Mouse (Mus musculus): ENCODE data around the gene Foxg1. TPM values are rescaled to one million over a fixed set of nuclear protein-coding genes. Genes with fewer than 3 reads are reported as not detected.

Gene Foxg1
- polyA plus RNA-seq, 1 experiment from 2014 or later: not detected

DNA sequence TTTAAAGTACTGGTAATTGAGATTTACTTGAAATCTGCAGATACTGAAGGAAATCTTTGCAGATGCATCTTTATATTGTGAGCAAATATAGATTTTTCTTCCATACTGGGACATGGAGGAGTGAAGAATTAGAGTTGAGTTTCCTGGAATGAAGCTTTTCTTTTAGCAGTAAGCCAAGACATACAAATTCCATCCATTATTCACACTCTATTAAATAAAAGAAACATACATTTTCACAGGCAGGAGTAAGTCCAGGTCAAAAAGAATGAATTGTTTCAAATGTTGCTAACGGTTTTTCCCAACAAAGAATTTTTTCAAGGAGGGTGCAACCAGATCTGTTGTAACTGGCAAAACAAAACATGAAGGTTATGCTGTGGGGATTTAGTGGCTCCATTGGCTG lies 17.2 kb downstream of the Foxg1 start:
- no peak overlapping the region for H3K9ac ChIP-seq (replicated peaks; ENCODE audit: low read depth)
- TF ChIP-seq CTCF (IDR thresholded peaks at IDR 0.05): no peak
- TF ChIP-seq EP300 (IDR thresholded peaks at IDR 0.05): no peak
- no peak for DNase-seq (ENCODE audit: low spot score)
- no peak for ATAC-seq
- H3K27me3 ChIP-seq (replicated peaks; ENCODE audit: insufficient read depth, low read length): peaks cover 58% of the 10 kb centered on the region
- H3K36me3 ChIP-seq (ENCODE audit: insufficient read depth, low read length): no peaks in the 10 kb centered on the region
- no peak overlapping the region for H3K4me2 ChIP-seq (replicated peaks; ENCODE audit: low read depth, low read length)
- H3K9me3 ChIP-seq (ENCODE audit: low read length): no peaks in the 10 kb centered on the region
- H3K4me3 ChIP-seq (ENCODE audit: low read depth, low read length): no peak overlapping the region
- peaks cover 6% of the 10 kb centered on the region; the same call in 1 of the 2 replicates for H3K4me1 ChIP-seq (ENCODE audit: insufficient read depth, low read depth, low read length)
- H3K27ac ChIP-seq (ENCODE audit: low read length): no peak overlapping the region
- 7% methylated on average over 1 of the region's 1 CpGs for WGBS

- no peak for DNase-seq (ENCODE audit: low spot score)
- no peak overlapping the region for H3K4me2 ChIP-seq (replicated peaks; ENCODE audit: low read depth, low read length)
- TF ChIP-seq EP300 (IDR thresholded peaks at IDR 0.05): no peak
- TF ChIP-seq CTCF (IDR thresholded peaks at IDR 0.05): no peak
These were observed 17.8 kb downstream of the Foxg1 start for GRCm38 (mm10) chr12:49400036-49400852.

DNA sequence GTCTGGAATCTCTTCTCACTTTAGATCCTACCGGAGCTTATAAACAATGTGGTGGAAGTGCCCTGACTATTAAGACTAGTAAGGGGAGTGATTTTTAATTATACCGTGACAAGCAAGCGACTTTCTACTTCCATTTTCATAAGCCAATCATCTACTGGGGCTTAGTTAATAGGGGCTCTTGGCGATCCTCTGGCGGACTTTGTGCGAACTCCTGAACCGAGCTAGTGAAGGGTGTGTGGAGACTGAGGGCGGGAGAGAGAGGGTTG lies 18.3 kb downstream of the Foxg1 start:
- 0% methylated on average over 8 of the region's 8 CpGs for WGBS
- ATAC-seq (no peak), DNase-seq (ENCODE audit: low spot score) (no peak)
- H3K9me3 ChIP-seq (ENCODE audit: low read length): no peaks in the 10 kb centered on the region
- TF ChIP-seq EP300 (IDR thresholded peaks at IDR 0.05) (no peak), CTCF (IDR thresholded peaks at IDR 0.05) (no peak)
- peaks cover 48% of the 10 kb centered on the region for H3K27me3 ChIP-seq (replicated peaks; ENCODE audit: insufficient read depth, low read length)
- H3K36me3 ChIP-seq (ENCODE audit: insufficient read depth, low read length): no peaks in the 10 kb centered on the region
- H3K4me3 ChIP-seq (ENCODE audit: low read depth, low read length): peak overlapping the region; percentile 31; the same call in 1 of the 2 replicates
- H3K4me1 ChIP-seq (ENCODE audit: insufficient read depth, low read depth, low read length): peaks cover 6% of the 10 kb centered on the region; the same call in 1 of the 2 replicates
- no peak overlapping the region for H3K9ac ChIP-seq (replicated peaks; ENCODE audit: low read depth)
- peak overlapping the region; percentile 60 for H3K4me2 ChIP-seq (replicated peaks; ENCODE audit: low read depth, low read length)
- H3K27ac ChIP-seq (ENCODE audit: low read length): no peak overlapping the region

More at GRCm38 (mm10) chr12:49400036-49400852, 17.8 kb downstream of the Foxg1 start:
- WGBS: 5% methylated on average over 9 of the region's 9 CpGs
- H3K27ac ChIP-seq (ENCODE audit: low read length): no peak overlapping the region
- H3K27me3 ChIP-seq (replicated peaks; ENCODE audit: insufficient read depth, low read length): peaks cover 52% of the 10 kb centered on the region
- no peak for ATAC-seq
- no peak overlapping the region for H3K4me3 ChIP-seq (ENCODE audit: low read depth, low read length)
- no peaks in the 10 kb centered on the region for H3K9me3 ChIP-seq (ENCODE audit: low read length)
- no peaks in the 10 kb centered on the region for H3K36me3 ChIP-seq (ENCODE audit: insufficient read depth, low read length)
- H3K9ac ChIP-seq (replicated peaks; ENCODE audit: low read depth): no peak overlapping the region
- H3K4me1 ChIP-seq (ENCODE audit: insufficient read depth, low read depth, low read length): peaks cover 6% of the 10 kb centered on the region; the same call in 1 of the 2 replicates

- Histone ChIP-seq H3K27ac (ENCODE audit: low read length) (no peak overlapping the region), H3K36me3 (ENCODE audit: insufficient read depth, low read length) (no peaks in the 10 kb centered on the region), H3K4me2 (replicated peaks; ENCODE audit: low read depth, low read length) (peak overlapping the region; percentile 60), H3K27me3 (replicated peaks; ENCODE audit: insufficient read depth, low read length) (peaks cover 45% of the 10 kb centered on the region), H3K9ac (replicated peaks; ENCODE audit: low read depth) (no peak overlapping the region), H3K9me3 (ENCODE audit: low read length) (no peaks in the 10 kb centered on the region), H3K4me3 (ENCODE audit: low read depth, low read length) (peak overlapping the region; percentile 31), H3K4me1 (ENCODE audit: insufficient read depth, low read depth, low read length) (peaks cover 6% of the 10 kb centered on the region; the same call in 1 of the 2 replicates)
- under 1% methylated on average over 63 of the region's 68 CpGs for WGBS
- ATAC-seq (peak; percentile 53), DNase-seq (ENCODE audit: low spot score) (no peak)
- TF ChIP-seq EP300 (IDR thresholded peaks at IDR 0.05) (no peak), CTCF (IDR thresholded peaks at IDR 0.05) (no peak)
These were observed 18.8 kb downstream of the Foxg1 start for GRCm38 (mm10) chr12:49401119-49401795.

DNA sequence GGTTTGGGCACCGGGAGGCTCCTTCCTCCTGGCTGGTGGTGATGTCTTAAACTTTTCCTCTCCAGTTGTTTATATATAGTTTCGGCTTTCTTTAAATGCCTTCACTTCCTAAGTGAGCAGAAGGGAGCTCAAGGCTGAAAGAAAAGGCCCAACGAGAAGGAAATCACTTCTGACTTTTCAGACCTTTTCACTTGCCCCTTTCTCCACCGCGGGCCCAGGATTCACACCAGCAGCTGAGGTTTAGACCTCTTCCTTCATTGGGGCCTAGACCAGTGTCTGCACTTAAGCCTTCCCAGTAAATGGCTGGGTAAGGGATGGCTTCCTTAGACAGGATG lies 19.3 kb downstream of the Foxg1 start:
- WGBS: 1% methylated on average over 5 of the region's 5 CpGs
- ATAC-seq (no peak), DNase-seq (ENCODE audit: low spot score) (no peak)
- Histone ChIP-seq H3K36me3 (ENCODE audit: insufficient read depth, low read length) (no peaks in the 10 kb centered on the region), H3K27ac (ENCODE audit: low read length) (no peak overlapping the region), H3K4me1 (ENCODE audit: insufficient read depth, low read depth, low read length) (peaks cover 6% of the 10 kb centered on the region; the same call in 1 of the 2 replicates), H3K27me3 (replicated peaks; ENCODE audit: insufficient read depth, low read length) (peaks cover 45% of the 10 kb centered on the region), H3K4me3 (ENCODE audit: low read depth, low read length) (peak overlapping the region; percentile 31), H3K9me3 (ENCODE audit: low read length) (no peaks in the 10 kb centered on the region), H3K9ac (replicated peaks; ENCODE audit: low read depth) (no peak overlapping the region), H3K4me2 (replicated peaks; ENCODE audit: low read depth, low read length) (peak overlapping the region; percentile 60)
- TF ChIP-seq EP300 (IDR thresholded peaks at IDR 0.05) (no peak), CTCF (IDR thresholded peaks at IDR 0.05) (no peak)

DNA sequence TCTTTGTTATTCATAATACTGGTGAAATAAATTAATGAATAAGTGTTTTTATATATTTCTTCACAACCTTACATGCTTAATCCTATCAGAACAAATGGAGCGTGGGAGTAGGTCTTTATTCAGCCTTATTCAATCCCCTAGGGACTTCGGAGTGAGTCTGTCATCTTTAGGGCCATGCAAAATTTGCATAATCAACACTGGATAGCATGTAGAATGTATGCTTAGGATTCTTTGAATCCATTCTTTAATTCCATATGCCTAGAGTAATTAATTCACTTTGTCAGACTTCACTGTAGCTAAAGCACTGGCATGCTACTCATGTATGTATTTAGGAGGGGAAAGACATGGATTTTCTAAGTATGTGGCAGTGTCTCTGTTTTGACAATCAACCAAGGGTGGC lies 27.4 kb downstream of the Foxg1 start:
- Histone ChIP-seq H3K9me3 (ENCODE audit: low read length) (no peaks in the 10 kb centered on the region), H3K4me1 (ENCODE audit: insufficient read depth, low read depth, low read length) (no peaks in the 10 kb centered on the region), H3K4me2 (replicated peaks; ENCODE audit: low read depth, low read length) (no peak overlapping the region), H3K36me3 (ENCODE audit: insufficient read depth, low read length) (no peaks in the 10 kb centered on the region), H3K27me3 (replicated peaks; ENCODE audit: insufficient read depth, low read length) (no peaks in the 10 kb centered on the region), H3K9ac (replicated peaks; ENCODE audit: low read depth) (no peak overlapping the region), H3K4me3 (ENCODE audit: low read depth, low read length) (no peak overlapping the region), H3K27ac (ENCODE audit: low read length) (no peak overlapping the region)
- 87% methylated on average over 2 of the region's 2 CpGs for WGBS
- no peak for DNase-seq (ENCODE audit: low spot score)
- TF ChIP-seq CTCF (IDR thresholded peaks at IDR 0.05): no peak
- TF ChIP-seq EP300 (IDR thresholded peaks at IDR 0.05): no peak
- no peak for ATAC-seq

Data from lung, postnatal 0 days (tissue).